ENCODE assay signal across 7 mouse cellular contexts in the genomic region with DNA sequence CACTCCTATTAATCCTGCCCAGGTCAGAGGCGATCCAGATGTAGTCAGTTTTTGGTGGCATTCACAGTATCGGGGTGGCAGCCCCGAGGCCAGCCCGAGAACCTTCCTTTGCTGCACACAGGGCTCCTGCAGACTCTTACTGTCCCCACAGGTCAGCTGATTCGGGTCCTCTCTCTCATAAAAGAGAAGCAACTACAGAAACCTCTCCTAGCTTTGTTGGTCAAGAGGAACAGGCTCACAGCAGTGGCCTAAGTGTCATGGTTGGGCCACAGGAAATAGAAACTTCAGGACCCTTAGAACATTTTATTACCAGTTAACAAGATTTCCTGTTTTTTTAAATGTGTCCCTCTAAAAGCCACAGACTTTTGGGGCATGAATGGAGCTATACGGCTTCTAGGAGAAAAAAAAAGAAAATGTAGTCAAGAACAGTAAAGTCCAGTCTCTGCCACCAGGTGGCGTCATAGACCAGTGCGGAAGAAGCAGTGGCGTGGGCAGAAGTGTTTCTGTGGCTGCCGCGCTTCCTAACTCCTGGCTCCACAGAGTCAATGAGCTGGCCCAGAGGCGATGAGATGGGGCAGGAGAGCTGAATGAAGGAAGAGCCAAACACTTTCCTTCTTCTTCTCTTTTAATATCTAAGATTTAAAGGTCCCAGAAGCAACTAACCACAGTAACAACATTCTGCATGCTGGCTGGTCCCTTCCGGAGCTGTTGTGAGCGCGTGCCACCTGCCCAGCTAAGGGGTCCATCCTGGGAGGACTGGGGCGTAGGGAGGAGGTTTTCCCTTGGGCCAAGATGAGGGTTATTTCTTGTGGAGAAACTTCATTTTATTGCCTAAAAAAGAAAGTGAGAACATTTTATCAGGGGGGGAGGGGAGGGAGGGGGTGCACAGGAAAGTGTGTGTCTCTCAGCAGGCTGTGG. TPM values are rescaled to one million over a fixed set of nuclear protein-coding genes. Genes with fewer than 3 reads are reported as not detected.
A peak's percentile ranks its signal among the peaks of the same experiment; 100 is the strongest.
DNase-seq lines count a peak whose midpoint lies in the region; ATAC-seq lines count a peak whose summit lies in the region.

No protein-coding gene starts in this region.

- no peaks in the 10 kb centered on the region for H3K36me3 ChIP-seq in intestine, embryonic 15.5 days
- H3K36me3 ChIP-seq in midbrain, embryonic 11.5 days (ENCODE audit: control insufficient read depth, insufficient read depth, low read length), result peaks cover 13% of the 10 kb centered on the region

- no peaks in the 10 kb centered on the region; the same call in 1 of the 2 replicates for H3K4me1 ChIP-seq in intestine, embryonic 15.5 days (replicated peaks)
- no peaks in the 10 kb centered on the region for H3K4me1 ChIP-seq in midbrain, embryonic 11.5 days (ENCODE audit: control insufficient read depth, insufficient read depth, low read length)

- no peaks in the 10 kb centered on the region for H3K27me3 ChIP-seq in intestine, embryonic 15.5 days (replicated peaks)
- no peaks in the 10 kb centered on the region for H3K27me3 ChIP-seq in midbrain, embryonic 11.5 days (ENCODE audit: control insufficient read depth, insufficient read depth, low read length)

- H3K9me3 ChIP-seq in intestine, embryonic 15.5 days, result no peaks in the 10 kb centered on the region
- H3K9me3 ChIP-seq in midbrain, embryonic 11.5 days (ENCODE audit: control insufficient read depth, low read length), result no peaks in the 10 kb centered on the region; the same call in 1 of the 2 replicates

- H3K4me3 ChIP-seq in intestine, embryonic 15.5 days (replicated peaks), result no peak overlapping the region
- no peak overlapping the region for H3K4me3 ChIP-seq in midbrain, embryonic 11.5 days (ENCODE audit: low read depth, low read length)

- no peak overlapping the region for H3K9ac ChIP-seq in intestine, embryonic 15.5 days
- H3K9ac ChIP-seq in midbrain, embryonic 11.5 days (ENCODE audit: low read length), result no peak overlapping the region

- no peak overlapping the region for H3K27ac ChIP-seq in intestine, embryonic 15.5 days
- no peak overlapping the region for H3K27ac ChIP-seq in midbrain, embryonic 11.5 days (ENCODE audit: low read depth, low read length)

- intact Hi-C loops in left cerebral cortex, postnatal 25 days (cut with DNase I), result loop anchor here (1.0 to 10.0 kb wide), 3 partner anchors 99 to 322 kb away; no protein-coding TSS in a partner anchor

- peak; percentile 71 for DNase-seq in adrenal gland, adult 2 months
- peak; percentile 92 for DNase-seq in embryo, embryonic 10.5 days (ENCODE audit: low spot score)
- DNase-seq in gastrocnemius, postnatal 4 days (ENCODE audit: low spot score in 2 of 2), result peak; percentile 62 to 84
- peak; percentile 82 to 87 for DNase-seq in left cerebral cortex, postnatal 25 days (ENCODE audit: low spot score in 2 of 2)
- peak; percentile 97 for DNase-seq in midbrain, embryonic 11.5 days (ENCODE audit: low spot score, missing footprints)
- DNase-seq in right cerebral cortex, postnatal 36 days (ENCODE audit: low spot score in 2 of 2), result peak; percentile 62 to 67

- ATAC-seq in intestine, embryonic 15.5 days, result peak; percentile 74
- ATAC-seq in midbrain, embryonic 11.5 days (ENCODE audit: low FRiP score), result peak; percentile 66; the same call in 1 of the 2 replicates

- WGBS in intestine, embryonic 15.5 days, result 50% methylated on average over 16 of the region's 16 CpGs
- 52% methylated on average over 16 of the region's 16 CpGs for WGBS in midbrain, embryonic 11.5 days

- H3K4me2 ChIP-seq in intestine, embryonic 15.5 days (replicated peaks), result peak overlapping the region; percentile 35; the same call in 1 of the 2 replicates
- H3K4me2 ChIP-seq in midbrain, embryonic 11.5 days, result no peak overlapping the region

RNA-seq across cellular contexts. Expression of gene Mkrn1, which starts 42.6 kb away (rescaled TPM):
- 10 to 100 TPM; 67.9 to 69.7 TPM for total RNA-seq in adrenal gland, adult 2 months (2021)
- polyA plus RNA-seq in adrenal gland, adult 2 months (2012; rRNA removed), result 24.1 and 30.1 TPM in 2 replicates
- 10 to 100 TPM; 20.9 to 26.1 TPM for total RNA-seq in gastrocnemius, postnatal 4 days (2021)
- 59.3 and 64.8 TPM in 2 replicates for polyA plus RNA-seq in intestine, embryonic 15.5 days (2015; fragmentation: Nextera tagmentation; extraction: Ambion mirVana)
- total RNA-seq in left cerebral cortex, postnatal 25 days (2021), result 100 to 1,000 TPM; 152 to 154 TPM
- 128 and 131 TPM in 2 replicates for polyA plus RNA-seq in midbrain, embryonic 11.5 days (2014; fragmentation: Nextera tagmentation; extraction: Ambion mirVana)
